Mouse (Mus musculus) embryonic fibroblast, embryonic 13.5 days (primary cell): ENCODE results near the gene Spata45.

Experiments used
- CTCF ChIP-seq: IDR thresholded peaks from 2 replicates; pipeline ENCODE4 v1.5.1; 2011; ENCODE audit warnings: mild to moderate bottlenecking, control low read depth, low read length, moderate library complexity, borderline replicate concordance; ENCODE audit not compliant: insufficient read depth
- POLR2A ChIP-seq: IDR thresholded peaks from 2 replicates; pipeline ENCODE4 v1.6.1; 2011; ENCODE audit warnings: low read depth, mild to moderate bottlenecking, control low read depth, low read length, moderate library complexity

DNA sequence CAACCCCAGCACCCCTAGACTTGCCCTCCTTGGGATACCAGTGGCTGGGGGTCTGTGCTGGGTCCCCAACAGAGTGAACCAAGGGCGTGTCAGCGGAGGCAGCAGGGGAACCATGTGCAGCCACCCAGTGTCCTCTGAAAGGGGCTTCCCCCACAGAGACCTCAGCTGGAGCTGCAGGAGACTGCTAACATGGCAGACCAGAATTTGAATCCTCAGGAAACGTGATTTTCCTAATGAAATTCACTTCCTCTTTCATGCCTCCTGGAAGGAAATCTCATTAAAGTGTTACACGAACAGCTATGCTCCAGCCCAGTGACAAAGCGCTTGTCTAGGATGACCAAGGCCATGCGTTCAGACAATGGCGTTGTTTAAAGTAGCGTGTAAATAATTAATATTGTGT lies 50.5 kb downstream of the Spata45 start:
- TF ChIP-seq POLR2A (no peak), CTCF (no peak)
